Mouse (Mus musculus) embryonic facial prominence, embryonic 13.5 days (tissue): Measurements from ENCODE around the gene Fam205c. TPM values are rescaled to one million over a fixed set of nuclear protein-coding genes. Genes with fewer than 3 reads are reported as not detected.

Source experiments
- polyA plus RNA-seq: library from polyadenylated mRNA; unstranded; fragments of >200 nt; fragmentation: Nextera tagmentation; extraction: Ambion mirVana; gene quantifications from 2 replicates; pipeline ENCODE4 v1.2.1, GENCODE M21; 2015

The Fam205c gene
- polyA plus RNA-seq, 1 experiment from 2014 or later = 0.90 TPM

Other genes starting within 250 kb of the Fam205c start
- not detected in 2 replicates for gene Gm2564, start 244.5 kb downstream of the Fam205c start, polyA plus RNA-seq
- not detected in 2 replicates for gene Ccl27b, start 219.0 kb downstream of the Fam205c start, polyA plus RNA-seq
- gene Il11ra2, start 212.3 kb downstream of the Fam205c start, polyA plus RNA-seq = not detected in 2 replicates
- gene 4930578G10Rik, start 138.7 kb downstream of the Fam205c start, polyA plus RNA-seq = 0.48 TPM in 1 of 2 replicates, not detected in the other
- not detected in 2 replicates for gene Ccl19, start 117.7 kb downstream of the Fam205c start, polyA plus RNA-seq
- 24.5 and 32.3 TPM in 2 replicates for gene Ccl21a, start 100.2 kb downstream of the Fam205c start, polyA plus RNA-seq
- not detected in 2 replicates for gene Fam205a1, start 20.3 kb downstream of the Fam205c start, polyA plus RNA-seq
- gene Gm12394, start 17.5 kb downstream of the Fam205c start, polyA plus RNA-seq = 0.13 and 0.43 TPM in 2 replicates
- 1.4 and 2.3 TPM in 2 replicates for gene Phf24, start 42.4 kb upstream of the Fam205c start, polyA plus RNA-seq
- gene Dnajb5, start 75.6 kb upstream of the Fam205c start, polyA plus RNA-seq = 7.2 and 8.0 TPM in 2 replicates
- gene 1700022I11Rik, start 95.4 kb upstream of the Fam205c start, polyA plus RNA-seq = 0.25 and 1.2 TPM in 2 replicates
- gene Vcp, start 126.3 kb upstream of the Fam205c start, polyA plus RNA-seq = 530 and 567 TPM in 2 replicates
- 18.6 and 26.6 TPM in 2 replicates for gene Fancg, start 136.3 kb upstream of the Fam205c start, polyA plus RNA-seq
- gene Pigo, start 151.6 kb upstream of the Fam205c start, polyA plus RNA-seq = 24.4 and 27.8 TPM in 2 replicates
- gene Stoml2, start 157.5 kb upstream of the Fam205c start, polyA plus RNA-seq = 329 and 332 TPM in 2 replicates
- 13.1 and 14.9 TPM in 2 replicates for gene Fam214b, start 172.0 kb upstream of the Fam205c start, polyA plus RNA-seq
- gene Unc13b, start 184.7 kb upstream of the Fam205c start, polyA plus RNA-seq = 3.9 and 5.1 TPM in 2 replicates